In the genomic region with DNA sequence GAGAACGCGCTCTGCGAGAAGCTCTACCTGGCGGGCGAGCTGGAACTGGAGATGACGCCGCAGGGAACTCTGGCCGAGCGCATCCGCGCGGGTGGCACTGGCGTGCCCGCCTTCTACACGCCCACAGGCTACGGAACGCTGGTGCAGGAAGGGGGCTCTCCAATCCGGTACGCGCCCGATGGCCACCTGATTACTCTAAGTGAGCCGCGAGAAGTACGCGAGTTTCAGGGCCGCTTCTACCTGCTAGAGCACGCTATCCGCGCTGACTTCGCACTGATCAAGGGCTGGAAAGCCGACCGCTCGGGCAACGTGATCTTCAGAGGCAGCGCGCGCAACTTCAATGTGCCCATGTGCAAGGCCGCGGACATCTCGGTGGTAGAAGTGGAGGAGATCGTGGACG, we compare ENCODE assay signal across 8 mouse cellular contexts. TPM values are rescaled to one million over a fixed set of nuclear protein-coding genes. Genes with fewer than 3 reads are reported as not detected.
DNase-seq lines count a peak whose midpoint lies in the region; ATAC-seq lines count a peak whose summit lies in the region.
"Not testable (repeated sequence)": the region's sequence is repeated elsewhere in the genome, so short reads cannot be mapped to it uniquely, and the experiment has no call there.
"Had no signal": no experiment of that assay in that cellular context is flagged by ENCODE, and none has a peak within 500 bp of the region (broad histone marks: within the 10 kb centered on the region; RNA-seq: fewer than 3 reads in every experiment).

No protein-coding gene starts in this region.

- H3K36me3 ChIP-seq in forebrain, embryonic 16.5 days (ENCODE audit: control insufficient read depth, insufficient read depth); hindbrain, embryonic 10.5 days; kidney, embryonic 16.5 days (ENCODE audit: insufficient read depth, low read length); limb, embryonic 13.5 days; midbrain, embryonic 14.5 days (ENCODE audit: control insufficient read depth, insufficient read depth, low read length): not testable (repeated sequence)

- not testable (repeated sequence) for H3K9me3 ChIP-seq in forebrain, embryonic 16.5 days (ENCODE audit: control insufficient read depth, low read length); hindbrain, embryonic 10.5 days; kidney, embryonic 16.5 days (ENCODE audit: low read length); limb, embryonic 13.5 days; midbrain, embryonic 14.5 days (ENCODE audit: control insufficient read depth, low read length)

- 20% methylated on average over 25 of the region's 42 CpGs for WGBS in forebrain, embryonic 16.5 days
- 19% methylated on average over 42 of the region's 42 CpGs for WGBS in hindbrain, embryonic 10.5 days
- 19% methylated on average over 22 of the region's 42 CpGs for WGBS in kidney, embryonic 16.5 days
- 19% methylated on average over 25 of the region's 42 CpGs for WGBS in limb, embryonic 13.5 days
- 32% methylated on average over 24 of the region's 42 CpGs for WGBS in midbrain, embryonic 14.5 days

- H3K4me3 ChIP-seq in forebrain, embryonic 16.5 days (replicated peaks; ENCODE audit: low read length), result peak overlapping the region; percentile 39
- H3K4me3 ChIP-seq in hindbrain, embryonic 10.5 days, result peak overlapping the region; percentile 48
- peak overlapping the region; percentile 43 for H3K4me3 ChIP-seq in kidney, embryonic 16.5 days (ENCODE audit: low read length)
- H3K4me3 ChIP-seq in limb, embryonic 13.5 days, result peak overlapping the region; percentile 44
- H3K4me3 ChIP-seq in midbrain, embryonic 14.5 days (replicated peaks; ENCODE audit: low read depth, low read length), result peak overlapping the region; percentile 34

- H3K27ac ChIP-seq in forebrain, embryonic 16.5 days (ENCODE audit: low read length); hindbrain, embryonic 10.5 days; kidney, embryonic 16.5 days (ENCODE audit: low read length); limb, embryonic 13.5 days; midbrain, embryonic 14.5 days (replicated peaks; ENCODE audit: low read depth, low read length): not testable (repeated sequence)

- peak overlapping the region; percentile 60 for H3K4me2 ChIP-seq in forebrain, embryonic 16.5 days (ENCODE audit: low read length)
- H3K4me2 ChIP-seq in kidney, embryonic 16.5 days (replicated peaks; ENCODE audit: low read depth, low read length), result peak overlapping the region; percentile 59
- peak overlapping the region; percentile 67 for H3K4me2 ChIP-seq in limb, embryonic 13.5 days (replicated peaks)
- H3K4me2 ChIP-seq in midbrain, embryonic 14.5 days (ENCODE audit: low read length), result peak overlapping the region; percentile 49

- ATAC-seq in forebrain, embryonic 16.5 days, result peak; percentile 85
- peak; percentile 52; the same call in 1 of the 2 replicates for ATAC-seq in kidney, embryonic 16.5 days (ENCODE audit: low FRiP score, low TSS enrichment)
- ATAC-seq in limb, embryonic 13.5 days (ENCODE audit: low FRiP score, low read depth), result peak; percentile 52; the same call in 1 of the 2 replicates
- ATAC-seq in midbrain, embryonic 14.5 days (ENCODE audit: low FRiP score, low TSS enrichment), result peak; percentile 62; the same call in 1 of the 2 replicates

- not testable (repeated sequence) for H3K4me1 ChIP-seq in forebrain, embryonic 16.5 days (replicated peaks; ENCODE audit: control insufficient read depth, insufficient read depth, low read length); kidney, embryonic 16.5 days (ENCODE audit: insufficient read depth, low read length); limb, embryonic 13.5 days; midbrain, embryonic 14.5 days (ENCODE audit: control insufficient read depth, insufficient read depth, low read length)
- H3K4me1 ChIP-seq in hindbrain, embryonic 10.5 days (replicated peaks), result peaks cover 12% of the 10 kb centered on the region

- DNase-seq in embryo, embryonic 11 days, result peak; percentile 30
- DNase-seq in hindbrain, embryonic 10.5 days (ENCODE audit: low spot score), result not testable (repeated sequence)
- peak; percentile 60 for DNase-seq in midbrain, embryonic 14.5 days
- DNase-seq in right cerebral cortex, adult 2 months (ENCODE audit: low spot score in 2 of 2), result peak; percentile 31 to 45

- not testable (repeated sequence) for H3K27me3 ChIP-seq in forebrain, embryonic 16.5 days (replicated peaks; ENCODE audit: control insufficient read depth, insufficient read depth, low read length); kidney, embryonic 16.5 days (ENCODE audit: insufficient read depth, low read length); midbrain, embryonic 14.5 days (ENCODE audit: control insufficient read depth, insufficient read depth, low read length)
- H3K27me3 ChIP-seq in hindbrain, embryonic 10.5 days (ENCODE audit: insufficient read depth, poor library complexity, severe bottlenecking), result peaks cover 37% of the 10 kb centered on the region
- H3K27me3 ChIP-seq in limb, embryonic 13.5 days, result peaks cover 31% of the 10 kb centered on the region

- not testable (repeated sequence) for H3K9ac ChIP-seq in forebrain, embryonic 16.5 days (replicated peaks; ENCODE audit: low read depth, low read length); kidney, embryonic 16.5 days (replicated peaks; ENCODE audit: low read length); limb, embryonic 13.5 days; midbrain, embryonic 14.5 days (replicated peaks; ENCODE audit: low read length)

RNA-seq across cellular contexts. Expression of a gene that starts 0.6 kb away (rescaled TPM):
- 0.41 TPM in 1 of 2 replicates, not detected in the other for polyA plus RNA-seq in forebrain, embryonic 16.5 days (2015; fragmentation: Nextera tagmentation; extraction: Ambion mirVana)
- polyA plus RNA-seq in hindbrain, embryonic 10.5 days (2016; fragmentation: Nextera tagmentation; extraction: Ambion mirVana), result not detected in 2 replicates
- 0.12 TPM in 1 of 2 replicates, not detected in the other for polyA plus RNA-seq in kidney, embryonic 16.5 days (2015; fragmentation: Nextera tagmentation; extraction: Ambion mirVana)
- polyA plus RNA-seq in limb, embryonic 13.5 days (2015; fragmentation: Nextera tagmentation; extraction: Ambion mirVana), result 0.10 TPM in 1 of 2 replicates, not detected in the other
- 0.30 and 0.55 TPM in 2 replicates for polyA plus RNA-seq in midbrain, embryonic 14.5 days (2014; fragmentation: Nextera tagmentation; extraction: Ambion mirVana)
- polyA plus RNA-seq: myocyte had no signal

RNA-seq across cellular contexts. Expression of a gene that starts 11.7 kb away (rescaled TPM):
- 0.35 TPM in 2 replicates for polyA plus RNA-seq in forebrain, embryonic 16.5 days (2015; fragmentation: Nextera tagmentation; extraction: Ambion mirVana)
- 0.25 and 0.60 TPM in 2 replicates for polyA plus RNA-seq in hindbrain, embryonic 10.5 days (2016; fragmentation: Nextera tagmentation; extraction: Ambion mirVana)
- polyA plus RNA-seq in kidney, embryonic 16.5 days (2015; fragmentation: Nextera tagmentation; extraction: Ambion mirVana), result 0.17 and 0.26 TPM in 2 replicates
- polyA plus RNA-seq in limb, embryonic 13.5 days (2015; fragmentation: Nextera tagmentation; extraction: Ambion mirVana), result 0.28 and 0.89 TPM in 2 replicates
- polyA plus RNA-seq in midbrain, embryonic 14.5 days (2014; fragmentation: Nextera tagmentation; extraction: Ambion mirVana), result 0.08 and 0.25 TPM in 2 replicates

RNA-seq across cellular contexts. Expression of a gene that starts 23.1 kb away (rescaled TPM):
- polyA plus RNA-seq in forebrain, embryonic 16.5 days (2015; fragmentation: Nextera tagmentation; extraction: Ambion mirVana), result 65.9 and 72.4 TPM in 2 replicates
- polyA plus RNA-seq in hindbrain, embryonic 10.5 days (2016; fragmentation: Nextera tagmentation; extraction: Ambion mirVana), result 114 and 127 TPM in 2 replicates
- 112 TPM in 2 replicates for polyA plus RNA-seq in kidney, embryonic 16.5 days (2015; fragmentation: Nextera tagmentation; extraction: Ambion mirVana)
- polyA plus RNA-seq in limb, embryonic 13.5 days (2015; fragmentation: Nextera tagmentation; extraction: Ambion mirVana), result 103 TPM in 2 replicates
- 61.7 and 65.7 TPM in 2 replicates for polyA plus RNA-seq in midbrain, embryonic 14.5 days (2014; fragmentation: Nextera tagmentation; extraction: Ambion mirVana)
